Mouse (Mus musculus) kidney, embryonic 16.5 days (tissue): ENCODE data around the gene Tmem88b. TPM values are rescaled to one million over a fixed set of nuclear protein-coding genes. Genes with fewer than 3 reads are reported as not detected.

Experiments used
- ATAC-seq: fragments of 200-750 bp; cut with Nextera tagmentation; 2 replicates; pipeline ENCODE4 v1.8.0; 2017; ENCODE audit warnings: moderate TSS enrichment; ENCODE audit not compliant: low FRiP score, low TSS enrichment
- H3K27ac ChIP-seq: fragments of 300-500 bp; sonication (generic); 2 replicates; pipeline ENCODE4 v1.5.1; 2014; ENCODE audit warnings: low read length
- H3K27me3 ChIP-seq: fragments of 300-500 bp; sonication (generic); 2 replicates; pipeline ENCODE4 v1.6.1; 2014; ENCODE audit warnings: low read length, control low read depth, mixed read lengths; ENCODE audit not compliant: insufficient read depth
- H3K36me3 ChIP-seq: fragments of 300-500 bp; sonication (generic); 2 replicates; pipeline ENCODE4 v1.6.1; 2014; ENCODE audit warnings: low read length, control low read depth, mixed read lengths; ENCODE audit not compliant: insufficient read depth
- H3K4me1 ChIP-seq: fragments of 300-500 bp; sonication (generic); 2 replicates; pipeline ENCODE4 v1.6.1; 2014; ENCODE audit warnings: low read length, control low read depth, mixed read lengths; ENCODE audit not compliant: insufficient read depth
- H3K4me2 ChIP-seq: fragments of 300-500 bp; sonication (generic); replicated peaks from 2 replicates; pipeline ENCODE4 v1.6.1; 2014; ENCODE audit warnings: low read depth, low read length
- H3K4me3 ChIP-seq: fragments of 300-500 bp; sonication (generic); 2 replicates; pipeline ENCODE4 v1.5.1; 2014; ENCODE audit warnings: mild to moderate bottlenecking, low read length
- H3K9ac ChIP-seq: fragments of 300-500 bp; sonication (generic); replicated peaks from 2 replicates; pipeline ENCODE4 v1.6.1; 2014; ENCODE audit warnings: low read length
- H3K9me3 ChIP-seq: fragments of 300-500 bp; sonication (generic); 2 replicates; pipeline ENCODE4 v1.6.1; 2016; ENCODE audit warnings: low read length, control low read depth
- WGBS: fragments of 180-500 bp; shearing (Covaris S2); extraction: QIAGEN DNeasy Blood & Tissue Kit; methylation state at CpG from one replicate; pipeline ENCODE4 v1.1.7; 2014; 5-methylcytosine and 5-hydroxymethylcytosine counted together
- microRNA-seq: library from miRNA; unstranded; fragments of <30 nt; microRNA quantifications from one replicate; pipeline ENCODE4, GENCODE M21; 2016
- polyA plus RNA-seq: library from polyadenylated mRNA; unstranded; fragments of >200 nt; fragmentation: Nextera tagmentation; extraction: Ambion mirVana; gene quantifications from 2 replicates; pipeline ENCODE4 v1.2.1, GENCODE M21; 2015

Gene Tmem88b
- polyA plus RNA-seq, 1 experiment from 2014 or later, result 0.32 TPM

- Histone ChIP-seq H3K9ac (peak within 1 kb of the TSS; percentile 83), H3K9me3 (no peaks in the 10 kb centered on the region), H3K4me1 (peaks cover 14% of the 10 kb centered on the region), H3K4me3 (peak within 1 kb of the TSS; percentile 79), H3K36me3 (peaks cover 10% of the 10 kb centered on the region; the same call in 1 of the 2 replicates), H3K27ac (peak within 1 kb of the TSS; percentile 77), H3K4me2 (peak within 1 kb of the TSS; percentile 81), H3K27me3 (no peaks in the 10 kb centered on the region)
- WGBS, result 0% methylated on average over 25 of the region's 35 CpGs
- peak; percentile 92 for ATAC-seq
These were observed 51.2 kb downstream of the Tmem88b start, which contains the start of gene Tmem240 for GRCm38 (mm10) chr4:155734350-155734941. TSS of gene Tmem240 (plus strand) at chr4:155734800.

GRCm38 (mm10) chr4:155733267-155733666, 52.4 kb downstream of the Tmem88b start:
- Histone ChIP-seq H3K36me3 (peaks cover 10% of the 10 kb centered on the region; the same call in 1 of the 2 replicates), H3K9me3 (no peaks in the 10 kb centered on the region), H3K4me1 (peaks cover 14% of the 10 kb centered on the region), H3K27me3 (no peaks in the 10 kb centered on the region), H3K27ac (no peak overlapping the region), H3K9ac (no peak overlapping the region), H3K4me3 (no peak overlapping the region), H3K4me2 (no peak overlapping the region)
- no peak for ATAC-seq
- 87% methylated on average over 10 of the region's 10 CpGs for WGBS

Small RNA genes lying within 50 kb of the gene (microRNA-seq; reads per million reads assigned to microRNA genes)
- gene Gm27743, result not detected

Other genes with a start within 250 kb of the Tmem88b start
- gene Nadk, start 223.5 kb downstream of the Tmem88b start, polyA plus RNA-seq, result 107 and 110 TPM in 2 replicates
- 7.8 and 10.1 TPM in 2 replicates for gene Slc35e2, start 184.5 kb downstream of the Tmem88b start, polyA plus RNA-seq
- gene Cdk11b, start 161.0 kb downstream of the Tmem88b start, polyA plus RNA-seq, result 56.6 and 65.6 TPM in 2 replicates
- gene Gm10563, start 140.5 kb downstream of the Tmem88b start, polyA plus RNA-seq, result not detected in 2 replicates
- 70.4 and 71.7 TPM in 2 replicates for gene Mmp23, start 132.5 kb downstream of the Tmem88b start, polyA plus RNA-seq
- 31.9 and 34.1 TPM in 2 replicates for gene Mib2, start 116.7 kb downstream of the Tmem88b start, polyA plus RNA-seq
- 2.5 and 2.8 TPM in 2 replicates for gene Fndc10, start 91.5 kb downstream of the Tmem88b start, polyA plus RNA-seq
- 144 and 159 TPM in 2 replicates for gene Ssu72, start 81.1 kb downstream of the Tmem88b start, polyA plus RNA-seq
- gene Tmem240, start 51.1 kb downstream of the Tmem88b start, polyA plus RNA-seq, result 0.45 and 0.53 TPM in 2 replicates
- 138 and 142 TPM in 2 replicates for gene Atad3a, start 24.8 kb downstream of the Tmem88b start, polyA plus RNA-seq
- 7.4 and 11.3 TPM in 2 replicates for gene Vwa1, start 11.2 kb downstream of the Tmem88b start, polyA plus RNA-seq
- gene Ankrd65, start 4.6 kb upstream of the Tmem88b start, polyA plus RNA-seq, result 0.32 and 0.41 TPM in 2 replicates
- 205 and 209 TPM in 2 replicates for gene Mrpl20, start 17.0 kb upstream of the Tmem88b start, polyA plus RNA-seq
- 168 and 179 TPM in 2 replicates for gene Ccnl2, start 26.6 kb upstream of the Tmem88b start, polyA plus RNA-seq
- gene Aurkaip1, start 45.4 kb upstream of the Tmem88b start, polyA plus RNA-seq, result 143 and 157 TPM in 2 replicates
- gene Mxra8, start 53.8 kb upstream of the Tmem88b start, polyA plus RNA-seq, result 119 and 125 TPM in 2 replicates
- gene Dvl1, start 61.5 kb upstream of the Tmem88b start, polyA plus RNA-seq, result 5.5 and 6.3 TPM in 2 replicates
- 0.22 and 0.40 TPM in 2 replicates for gene Tas1r3, start 77.5 kb upstream of the Tmem88b start, polyA plus RNA-seq
- 20.0 TPM in 2 replicates for gene Cptp, start 83.6 kb upstream of the Tmem88b start, polyA plus RNA-seq
- gene Ints11, start 83.7 kb upstream of the Tmem88b start, polyA plus RNA-seq, result 72.9 and 80.1 TPM in 2 replicates
- 51.4 and 55.1 TPM in 2 replicates for gene Pusl1, start 105.9 kb upstream of the Tmem88b start, polyA plus RNA-seq
- 16.5 and 17.6 TPM in 2 replicates for gene Acap3, start 105.9 kb upstream of the Tmem88b start, polyA plus RNA-seq
- gene Ube2j2, start 158.0 kb upstream of the Tmem88b start, polyA plus RNA-seq, result 100.0 and 102 TPM in 2 replicates
- gene C1qtnf12, start 176.4 kb upstream of the Tmem88b start, polyA plus RNA-seq, result 123 and 137 TPM in 2 replicates
- gene B3galt6, start 206.8 kb upstream of the Tmem88b start, polyA plus RNA-seq, result 18.0 and 18.7 TPM in 2 replicates
- gene Sdf4, start 207.0 kb upstream of the Tmem88b start, polyA plus RNA-seq, result 173 and 182 TPM in 2 replicates
- 0.90 and 1.2 TPM in 2 replicates for gene Tnfrsf4, start 228.0 kb upstream of the Tmem88b start, polyA plus RNA-seq
- gene Tnfrsf18, start 240.3 kb upstream of the Tmem88b start, polyA plus RNA-seq, result 1.3 and 2.5 TPM in 2 replicates